ENCODE assay signal across 9 mouse cellular contexts in the genomic region with DNA sequence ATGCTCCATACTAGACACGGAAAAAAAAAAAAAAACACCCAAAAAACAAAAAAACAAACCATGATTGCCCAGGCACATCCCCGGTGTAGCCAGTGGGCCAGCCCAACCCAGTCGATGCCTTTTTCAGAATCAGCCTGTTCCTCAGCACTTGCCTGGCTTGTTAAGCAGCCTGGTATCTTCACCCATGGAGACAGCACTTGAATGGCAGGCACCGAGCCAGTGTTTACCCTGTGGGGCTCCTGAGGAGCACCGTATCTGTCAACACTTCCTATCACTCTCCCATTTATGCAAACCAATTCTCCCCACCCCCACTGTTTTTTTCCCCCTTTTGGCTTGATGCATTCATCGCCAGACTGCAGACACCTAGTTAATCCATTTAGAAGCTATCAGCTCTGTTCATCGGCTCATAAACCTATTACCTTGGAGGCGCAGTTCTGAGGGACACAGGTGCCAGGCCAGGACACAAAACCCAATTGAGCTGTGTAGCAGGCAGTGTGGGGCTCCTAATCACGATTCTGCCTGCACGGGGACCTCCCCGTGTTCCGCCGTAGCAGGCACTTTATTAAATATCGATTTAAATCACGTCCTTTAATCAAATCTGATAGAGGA.
DNase-seq lines count a peak whose midpoint lies in the region; ATAC-seq and TF ChIP-seq lines count a peak whose summit lies in the region.
"Had no signal": no experiment of that assay in that cellular context is flagged by ENCODE, and none has a peak within 500 bp of the region (broad histone marks: within the 10 kb centered on the region; RNA-seq: fewer than 3 reads in every experiment).

No protein-coding gene starts in this region.

- H3K27me3 ChIP-seq in heart, embryonic 13.5 days (replicated peaks) = no peaks in the 10 kb centered on the region
- H3K27me3 ChIP-seq in intestine, embryonic 14.5 days (replicated peaks; ENCODE audit: control insufficient read depth, insufficient read depth, low read length) = no peaks in the 10 kb centered on the region
- no peaks in the 10 kb centered on the region for H3K27me3 ChIP-seq in stomach, postnatal 0 days (ENCODE audit: control insufficient read depth, insufficient read depth, low read length)
- peaks cover 15% of the 10 kb centered on the region for H3K27me3 ChIP-seq in liver, embryonic 12.5 days (replicated peaks)
- H3K27me3 ChIP-seq: CH12.LX had no signal

- DNase-seq in heart, postnatal 36 days = no peak
- DNase-seq in ES-CJ7 (ENCODE audit: low read depth, low spot score) = peak; percentile 26
- DNase-seq in cerebellum, postnatal 25 days = peak; percentile 58 to 72
- no peak for DNase-seq in intestine, embryonic 14.5 days (ENCODE audit: low spot score)
- DNase-seq in stomach, postnatal 0 days (ENCODE audit: low spot score) = no peak
- DNase-seq in gastrocnemius, postnatal 36 days = no peak

- peaks cover 22% of the 10 kb centered on the region for H3K4me1 ChIP-seq in heart, embryonic 13.5 days
- 0 out of 2 replicates have a peak, but pooled peaks cover 6% of the 10 kb centered on the region for H3K4me1 ChIP-seq in intestine, embryonic 14.5 days (replicated peaks; ENCODE audit: control insufficient read depth, insufficient read depth, low read length)
- no peaks in the 10 kb centered on the region for H3K4me1 ChIP-seq in stomach, postnatal 0 days (replicated peaks; ENCODE audit: control insufficient read depth, insufficient read depth)
- H3K4me1 ChIP-seq in liver, embryonic 12.5 days = peaks cover 2% of the 10 kb centered on the region; the same call in 1 of the 2 replicates

- peak overlapping the region; percentile 64 for H3K9ac ChIP-seq in heart, embryonic 13.5 days
- H3K9ac ChIP-seq in intestine, embryonic 14.5 days (ENCODE audit: low read length) = no peak overlapping the region
- H3K9ac ChIP-seq in stomach, postnatal 0 days (ENCODE audit: low read length) = no peak overlapping the region
- no peak overlapping the region for H3K9ac ChIP-seq in liver, embryonic 12.5 days

- 0 out of 2 replicates have a peak overlapping the region, but pooled peaks have one; percentile 13 for H3K27ac ChIP-seq in heart, embryonic 13.5 days (replicated peaks)
- H3K27ac ChIP-seq in intestine, embryonic 14.5 days (ENCODE audit: low read depth) = no peak overlapping the region
- no peak overlapping the region for H3K27ac ChIP-seq in stomach, postnatal 0 days (replicated peaks)
- H3K27ac ChIP-seq in liver, embryonic 12.5 days = no peak overlapping the region

- peak overlapping the region; percentile 54 for H3K4me3 ChIP-seq in heart, embryonic 13.5 days
- no peak overlapping the region for H3K4me3 ChIP-seq in intestine, embryonic 14.5 days (ENCODE audit: low read depth, low read length)
- no peak overlapping the region for H3K4me3 ChIP-seq in stomach, postnatal 0 days (ENCODE audit: low read depth, low read length)
- no peak overlapping the region for H3K4me3 ChIP-seq in liver, embryonic 12.5 days

- intact Hi-C loops in heart, postnatal 36 days (cut with DNase I) = no loop called here
- intact Hi-C loops in gastrocnemius, postnatal 36 days (cut with DNase I) = no loop called here

- 7% methylated on average over 15 of the region's 15 CpGs for WGBS in heart, embryonic 13.5 days
- 21% methylated on average over 15 of the region's 15 CpGs for WGBS in intestine, embryonic 14.5 days
- WGBS in stomach, postnatal 0 days = 21% methylated on average over 15 of the region's 15 CpGs
- 19% methylated on average over 15 of the region's 15 CpGs for WGBS in liver, embryonic 12.5 days (ENCODE audit: insufficient replicate concordance)

- H3K4me2 ChIP-seq in heart, embryonic 13.5 days = peak overlapping the region; percentile 73
- H3K4me2 ChIP-seq in intestine, embryonic 14.5 days (ENCODE audit: low read length) = peak overlapping the region; percentile 54
- peak overlapping the region; percentile 47 for H3K4me2 ChIP-seq in stomach, postnatal 0 days (replicated peaks; ENCODE audit: low read depth)
- no peak overlapping the region; the same call in 1 of the 2 replicates for H3K4me2 ChIP-seq in liver, embryonic 12.5 days

- no peak for TF ChIP-seq EP300 in stomach, postnatal 0 days (optimal IDR thresholded peaks at IDR 0.05)

- no peaks in the 10 kb centered on the region for H3K36me3 ChIP-seq in heart, embryonic 13.5 days
- H3K36me3 ChIP-seq in intestine, embryonic 14.5 days (ENCODE audit: control insufficient read depth, insufficient read depth, low read length) = no peaks in the 10 kb centered on the region
- H3K36me3 ChIP-seq in stomach, postnatal 0 days (ENCODE audit: control insufficient read depth, insufficient read depth, low read length) = no peaks in the 10 kb centered on the region
- H3K36me3 ChIP-seq in liver, embryonic 12.5 days = no peaks in the 10 kb centered on the region

- no peak for ATAC-seq in heart, embryonic 13.5 days (ENCODE audit: extremely low read depth, insufficient number of reproducible peaks, low FRiP score, low TSS enrichment)
- ATAC-seq in intestine, embryonic 14.5 days (replicated peaks; ENCODE audit: low FRiP score, low TSS enrichment, low read depth) = no peak
- ATAC-seq in stomach, postnatal 0 days (ENCODE audit: low FRiP score, low TSS enrichment) = no peak
- ATAC-seq in liver, embryonic 12.5 days = no peak

- no peak for TF ChIP-seq CTCF in stomach, postnatal 0 days (IDR thresholded peaks at IDR 0.05; ENCODE audit: low read depth)

- no peaks in the 10 kb centered on the region for H3K9me3 ChIP-seq in heart, embryonic 13.5 days
- no peaks in the 10 kb centered on the region for H3K9me3 ChIP-seq in intestine, embryonic 14.5 days (ENCODE audit: control insufficient read depth, low read length)
- no peaks in the 10 kb centered on the region for H3K9me3 ChIP-seq in stomach, postnatal 0 days (ENCODE audit: control insufficient read depth, low read length)
- H3K9me3 ChIP-seq in liver, embryonic 12.5 days (replicated peaks) = no peaks in the 10 kb centered on the region

Comparison
In these comparisons a context has a peak if more than half of its experiments do, and no peak if none do; other contexts are left out.
1. DNase-seq: peak in ES-CJ7 (single experiment) and cerebellum, postnatal 25 days (2 of 2); none in heart, postnatal 36 days (0 of 2), intestine, embryonic 14.5 days (single experiment), stomach, postnatal 0 days (single experiment) and gastrocnemius, postnatal 36 days (0 of 2).